18 mouse cellular contexts compared by ENCODE assay signal in the genomic region with DNA sequence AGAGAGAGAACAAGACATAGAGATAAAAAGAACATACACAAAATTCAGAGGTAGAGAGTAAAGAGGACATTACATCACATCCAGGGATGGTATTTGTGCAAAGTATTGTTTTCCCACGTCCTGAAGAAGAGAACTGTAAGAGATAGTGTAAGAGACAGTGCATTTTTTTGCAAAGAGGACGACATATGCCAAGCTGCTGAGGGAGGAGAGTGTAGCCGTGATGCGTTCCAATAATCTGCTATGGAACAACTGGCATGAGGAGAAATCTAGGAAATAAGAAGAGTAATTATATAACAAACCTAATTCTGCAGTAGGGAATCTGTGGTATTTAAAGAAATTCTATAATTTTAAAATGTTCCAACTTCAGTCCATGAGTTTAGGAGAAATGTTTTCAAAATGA. TPM values are rescaled to one million over a fixed set of nuclear protein-coding genes. Genes with fewer than 3 reads are reported as not detected.
"Had no signal": no experiment of that assay in that cellular context is flagged by ENCODE, and none has a peak within 500 bp of the region (broad histone marks: within the 10 kb centered on the region; RNA-seq: fewer than 3 reads in every experiment).

No protein-coding gene starts in this region.

- DNase-seq: kidney, adult 11 months; kidney, adult 9 months; kidney, postnatal 36 days; lung, adult 18-20 months; right cerebral cortex, postnatal 25 days; thymus, adult 18-20 months; thymus, postnatal 14 days had no signal

- H3K4me2 ChIP-seq: limb, embryonic 13.5 days; midbrain, embryonic 13.5 days had no signal

- H3K9ac ChIP-seq: limb, embryonic 13.5 days; liver, embryonic 14.5 days; midbrain, embryonic 13.5 days had no signal

- H3K27ac ChIP-seq: kidney, postnatal 0 days; layer of hippocampus, adult 2 months; left cerebral cortex, adult 2 months; limb, embryonic 13.5 days; liver, embryonic 14.5 days; midbrain, embryonic 13.5 days; stomach, postnatal 0 days had no signal

- H3K27me3 ChIP-seq: limb, embryonic 13.5 days; midbrain, embryonic 13.5 days had no signal

- H3K4me1 ChIP-seq: limb, embryonic 13.5 days; midbrain, embryonic 13.5 days had no signal

- H3K9me3 ChIP-seq: limb, embryonic 13.5 days; midbrain, embryonic 13.5 days had no signal

- H3K36me3 ChIP-seq: limb, embryonic 13.5 days; midbrain, embryonic 13.5 days had no signal

- ATAC-seq: midbrain, embryonic 13.5 days had no signal

- H3K4me3 ChIP-seq: layer of hippocampus, adult 2 months; left cerebral cortex, adult 2 months; limb, embryonic 13.5 days; midbrain, embryonic 13.5 days; myocyte had no signal

RNA-seq across cellular contexts. Expression of a gene that starts 13.9 kb away (rescaled TPM):
- polyA plus RNA-seq: neural tube, embryonic 11.5 days had no signal

RNA-seq across cellular contexts. Expression of a gene that starts 26.2 kb away (rescaled TPM):
- total RNA-seq: layer of hippocampus, adult 2 months; megakaryocyte-erythroid progenitor cell, adult 5-6 weeks; neutrophil, adult 5-6 weeks had no signal
- polyA plus RNA-seq: myocyte; neural tube, embryonic 11.5 days had no signal
